Mouse (Mus musculus): ENCODE data around the gene Ctnna3.
"Not testable (repeated sequence)": the region's sequence is repeated elsewhere in the genome, so short reads cannot be mapped to it uniquely, and the experiment has no call there.

The Ctnna3 gene

DNA sequence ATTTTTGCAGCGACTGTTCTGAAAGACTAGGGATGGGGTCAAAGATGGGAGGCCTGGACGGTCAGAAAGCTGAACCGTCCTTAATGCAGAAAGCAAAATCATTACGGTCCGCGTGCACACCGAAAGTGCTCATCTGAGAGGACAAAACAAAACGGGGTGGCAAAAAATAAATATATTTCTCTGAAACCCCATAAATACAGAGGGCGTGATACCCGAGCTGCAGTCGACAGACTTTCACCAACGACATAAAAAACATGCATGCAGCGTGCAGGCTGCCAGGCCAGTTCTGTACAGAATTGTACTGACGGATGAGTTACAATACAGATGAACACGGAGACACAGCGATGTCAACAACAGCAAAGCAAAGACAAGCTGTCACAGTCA is 656.3 kb downstream of the Ctnna3 start:
- no peak for DNase-seq

DNA sequence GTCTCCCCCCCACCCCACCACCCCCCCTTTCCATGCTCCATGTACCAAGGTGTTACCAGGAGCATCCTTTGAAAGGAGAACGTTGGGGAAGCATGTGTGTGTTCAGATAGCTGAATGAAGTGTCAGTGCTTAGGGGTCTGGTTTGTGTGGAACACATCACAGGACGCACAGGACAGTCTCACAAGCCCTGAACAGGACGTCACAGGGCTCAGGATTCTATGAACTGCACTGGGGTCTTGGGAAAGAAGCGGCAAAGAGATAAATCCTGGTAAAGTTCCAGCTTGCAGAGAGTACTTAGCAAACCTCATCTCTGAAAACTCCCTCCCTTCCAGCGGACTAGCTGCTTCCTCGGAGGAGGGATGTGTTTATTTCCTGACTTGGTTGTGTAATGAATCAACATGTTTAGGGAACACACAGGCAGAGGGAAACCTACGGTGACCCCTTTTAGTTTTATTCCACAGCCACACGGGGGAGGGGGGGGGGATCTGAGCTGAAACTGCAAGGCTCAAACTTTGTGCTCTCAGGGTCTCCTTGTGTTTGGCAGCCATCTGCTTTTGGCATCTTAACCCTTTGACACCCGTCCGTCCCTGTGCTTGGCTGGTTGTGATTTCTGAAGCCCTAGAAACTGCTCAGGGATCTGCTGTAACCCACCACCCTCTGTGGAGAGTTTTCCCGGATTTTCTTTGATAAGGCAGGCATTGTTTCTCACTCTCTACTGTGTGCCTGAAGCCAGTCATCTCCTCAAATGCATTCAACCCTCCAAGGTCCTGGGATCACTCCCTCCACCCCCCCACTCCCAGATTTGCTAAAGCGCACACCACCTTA is 656.9 kb downstream of the Ctnna3 start:
- DNase-seq: peak; percentile 59

DNA sequence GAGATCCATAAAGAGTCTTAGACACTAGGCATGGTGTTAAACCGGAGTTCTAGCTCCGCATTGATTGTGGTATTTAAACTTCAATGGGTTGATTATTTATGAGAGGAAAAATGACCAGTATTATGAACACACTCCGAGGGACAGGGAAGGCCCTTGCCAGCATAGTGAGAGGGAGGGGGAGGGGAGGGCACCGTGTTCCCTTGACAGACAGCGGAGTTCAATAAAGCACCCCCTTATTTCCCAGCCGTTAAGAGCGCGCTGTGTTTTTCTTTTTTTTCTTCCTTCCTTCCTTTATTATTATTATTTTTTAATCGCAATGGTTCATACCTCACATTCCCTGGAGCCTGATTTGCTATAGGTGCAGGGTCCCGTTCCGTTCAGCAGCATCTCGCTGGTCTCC is 657.6 kb downstream of the Ctnna3 start:
- DNase-seq: peak; percentile 40

DNA sequence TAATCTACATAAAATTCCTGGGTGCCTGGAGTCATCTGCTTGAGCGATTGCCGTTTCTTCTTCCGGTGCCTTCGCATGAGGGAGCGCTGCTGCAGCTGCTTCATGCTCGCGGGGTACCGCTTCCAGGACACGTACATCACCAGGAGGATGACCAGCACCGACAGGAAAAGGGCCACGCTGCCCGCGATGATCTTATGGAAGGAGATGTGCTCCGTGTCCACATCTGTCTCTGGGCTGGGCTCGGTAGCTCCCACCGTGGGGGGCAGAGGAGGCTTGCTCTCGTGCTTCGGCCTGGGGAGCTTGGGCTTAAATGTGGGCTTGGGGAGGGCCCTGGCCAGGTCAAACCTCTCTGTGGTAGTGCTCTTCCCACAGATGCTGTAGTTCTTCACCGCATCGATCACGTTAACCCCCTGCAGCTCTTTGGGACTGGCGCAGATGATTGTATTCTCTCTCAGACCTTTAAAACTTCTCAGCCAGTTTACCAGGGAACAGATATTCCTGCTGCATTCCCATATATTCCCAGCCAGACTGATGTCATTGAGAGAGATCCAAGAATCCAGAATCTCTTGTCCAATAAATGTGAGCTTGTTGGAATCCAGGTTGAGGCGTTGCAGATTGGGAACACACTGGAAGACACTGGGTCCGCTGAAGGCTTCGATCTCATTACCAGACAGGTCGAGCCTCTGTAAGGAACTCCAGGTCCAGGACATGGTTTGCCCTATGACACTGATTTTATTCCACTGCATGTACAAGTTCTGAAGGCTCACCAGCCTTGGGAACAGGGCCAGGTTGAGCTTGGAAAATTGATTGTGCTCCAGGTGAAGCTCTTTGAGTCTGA is 658.3 kb downstream of the Ctnna3 start:
- DNase-seq: peak; percentile 59

DNA sequence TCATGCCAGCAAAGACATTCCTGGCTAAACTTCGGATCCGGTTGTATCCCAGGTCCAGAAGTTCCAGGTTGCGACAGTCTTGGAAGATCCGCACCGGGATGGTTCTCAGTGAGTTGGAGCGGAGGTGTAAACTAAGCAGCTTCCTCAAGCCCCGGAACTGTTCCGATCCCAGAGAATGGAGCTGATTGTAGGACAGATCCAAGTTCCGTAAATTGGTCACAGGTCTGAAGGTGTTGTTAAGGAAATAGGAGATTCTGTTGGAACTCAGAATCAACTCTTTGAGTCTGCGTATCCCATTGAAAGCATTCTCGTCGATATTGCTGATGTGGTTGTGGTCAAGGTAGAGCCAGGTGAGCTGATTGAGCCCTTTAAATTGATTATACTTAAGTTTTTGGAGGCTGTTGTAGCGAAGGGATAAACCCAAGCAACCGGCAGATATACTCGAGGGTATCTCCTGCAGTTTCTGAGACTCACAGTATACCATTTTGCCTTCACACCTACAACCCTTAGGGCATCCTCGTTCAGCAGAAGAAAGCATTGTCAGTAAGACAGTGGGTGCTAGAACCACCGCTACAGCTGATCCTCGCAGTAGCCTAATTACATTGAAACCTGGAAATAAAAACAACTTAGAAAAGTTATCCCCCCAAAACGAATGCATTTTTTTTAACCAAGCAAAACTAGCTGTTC is 659.0 kb downstream of the Ctnna3 start:
- DNase-seq: peak; percentile 11

DNA sequence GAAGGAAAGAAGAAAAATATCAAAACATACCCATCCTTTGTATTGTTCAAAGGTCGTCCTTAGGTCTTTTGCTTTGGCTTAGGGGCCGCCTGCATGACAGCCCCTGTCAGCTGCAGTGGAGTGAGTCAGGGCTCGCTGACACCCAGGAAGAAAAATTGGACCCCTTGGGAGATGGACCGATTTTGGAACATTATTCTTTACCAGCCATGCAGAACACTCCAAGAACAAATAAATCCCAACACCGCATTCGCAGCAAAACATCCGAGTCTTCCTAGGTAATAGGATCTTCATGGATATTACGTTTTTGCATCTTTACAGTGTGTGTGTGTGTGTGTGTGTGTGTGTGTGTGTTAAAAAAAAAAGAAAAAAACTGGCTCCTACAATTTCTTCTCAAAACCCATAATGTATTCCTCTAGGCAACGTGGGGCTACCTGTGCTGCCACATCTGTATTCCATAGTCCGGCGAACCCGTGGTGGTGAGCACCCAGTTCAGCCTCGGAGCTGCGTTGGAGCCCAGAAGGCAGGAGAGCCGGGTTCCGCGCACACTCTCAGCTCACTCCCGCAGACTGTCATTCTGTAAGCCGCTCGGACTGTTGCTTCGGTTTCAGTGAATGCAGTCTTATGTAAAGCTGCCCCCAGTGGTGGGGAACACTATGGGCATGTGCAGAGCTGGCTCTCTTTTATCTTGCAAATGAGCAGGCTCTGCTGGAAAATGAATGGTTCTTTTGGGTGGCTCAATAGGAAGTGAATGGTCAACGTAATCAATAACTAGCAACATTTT is 660.0 kb downstream of the Ctnna3 start, which contains the start of gene Lrrtm3:
Lrrtm3 (minus strand) TSS at position 598 of the 781 bp plus-strand sequence.
- DNase-seq: peak; percentile 91

DNA sequence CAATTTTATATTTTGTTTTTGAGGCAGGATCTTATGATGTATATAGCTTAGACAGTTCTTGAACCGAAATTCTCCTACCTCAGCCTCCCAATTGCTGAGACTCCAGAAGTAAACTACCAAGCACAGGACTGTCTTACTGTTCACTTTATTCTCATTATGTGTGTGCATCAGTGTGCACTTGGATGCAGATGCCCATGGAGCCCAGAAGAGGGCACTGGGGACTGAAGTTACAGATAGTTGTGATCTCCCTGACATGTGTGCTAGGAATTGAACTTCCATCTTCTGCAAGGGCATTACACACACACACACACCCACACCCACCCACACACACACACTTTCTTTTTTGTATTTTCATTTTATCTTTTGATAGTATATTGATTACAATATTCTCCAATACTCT is 666.6 kb downstream of the Ctnna3 start:
- no peak for DNase-seq

DNA sequence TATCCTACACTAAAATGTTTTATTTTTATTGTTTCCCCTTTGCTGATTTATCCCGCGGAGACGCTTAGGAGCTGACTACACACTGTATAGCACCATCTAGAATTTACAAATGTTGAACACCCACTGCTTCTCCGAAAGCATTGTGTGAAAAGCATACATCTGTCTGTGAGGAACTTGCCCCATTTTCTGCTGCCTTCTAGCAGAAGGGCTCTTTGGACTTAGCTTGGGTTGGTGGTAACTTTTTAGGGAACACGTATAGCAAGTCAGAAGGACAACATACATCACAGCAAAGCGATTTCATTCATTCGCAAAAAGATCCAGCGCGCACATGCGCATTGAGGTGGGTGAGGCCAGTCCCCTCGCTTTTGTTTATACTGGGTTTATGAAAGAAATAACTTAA is 685.3 kb downstream of the Ctnna3 start:
- DNase-seq: no peak

DNA sequence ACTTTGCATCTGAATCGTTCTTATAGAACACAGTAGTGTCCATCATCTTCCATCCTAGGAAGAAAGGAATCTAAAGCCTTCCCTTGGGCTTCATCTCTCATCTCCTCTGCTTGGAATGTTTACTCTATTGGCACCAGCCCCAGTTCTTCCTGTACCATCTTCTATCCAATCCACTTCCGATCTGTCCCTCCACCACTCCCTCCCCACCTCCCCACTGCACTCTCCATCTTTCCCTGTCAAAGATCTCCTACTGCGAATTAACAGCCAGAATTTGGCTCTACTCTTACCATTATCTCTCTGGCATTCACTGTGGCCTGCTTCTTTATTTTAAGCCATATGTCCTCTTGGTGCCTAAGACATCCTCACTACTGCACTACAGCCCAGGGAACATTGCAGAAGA is 688.9 kb downstream of the Ctnna3 start:
- DNase-seq: no peak

DNA sequence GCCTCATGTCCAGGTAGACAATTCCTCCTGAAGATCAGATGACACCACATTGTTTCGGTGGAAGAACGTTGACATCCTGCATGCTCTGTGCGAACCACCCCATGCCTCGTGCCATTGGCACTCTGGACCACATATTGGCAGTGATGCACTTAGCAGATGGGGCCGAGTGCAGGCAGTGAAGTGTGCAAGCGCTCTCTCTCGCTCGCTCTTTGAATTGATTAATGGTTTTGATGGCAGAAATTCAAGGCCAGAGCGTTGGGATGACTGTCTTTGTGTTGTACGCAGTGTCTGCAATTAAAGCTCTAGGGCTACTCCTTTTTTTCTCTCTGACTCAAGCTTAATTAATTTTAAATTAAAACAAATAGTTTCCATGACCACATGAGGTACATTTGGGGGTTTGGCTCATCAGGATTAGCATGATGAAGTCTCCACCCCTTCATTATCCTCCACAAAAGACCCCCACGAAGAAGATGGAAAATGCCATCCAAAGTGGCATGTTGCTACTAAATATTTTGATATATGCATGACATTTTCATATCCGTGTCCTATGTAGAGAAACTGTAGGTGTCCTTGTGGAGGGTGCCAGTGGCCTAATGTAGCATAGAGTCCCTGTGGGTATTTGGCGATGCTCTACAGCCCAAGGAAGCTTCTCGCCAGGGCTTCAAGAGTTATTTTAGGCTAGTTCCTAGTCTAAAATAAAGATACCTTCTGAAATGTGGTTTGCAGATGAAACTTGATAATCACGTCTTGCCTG is 700.7 kb downstream of the Ctnna3 start:
- DNase-seq: no peak

DNA sequence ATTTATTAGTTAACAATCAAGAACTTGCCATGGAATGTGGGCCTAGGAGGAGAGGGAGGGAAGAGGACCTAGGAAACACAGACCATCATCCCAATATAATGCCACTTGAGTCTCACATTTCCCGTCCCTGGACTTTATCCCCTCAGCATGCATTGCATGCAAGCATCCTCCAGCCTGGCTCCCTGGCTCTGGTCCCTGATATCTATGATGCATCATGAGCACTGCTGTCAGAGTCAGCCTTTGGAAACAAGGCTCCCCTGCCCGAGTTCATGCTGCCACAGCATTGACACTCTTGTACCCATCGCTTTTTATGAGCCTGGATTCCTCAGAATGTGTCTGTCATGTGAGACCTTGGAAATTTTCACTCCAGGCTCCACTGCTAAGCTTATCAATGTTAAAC is 703.6 kb downstream of the Ctnna3 start:
- DNase-seq: no peak

DNA sequence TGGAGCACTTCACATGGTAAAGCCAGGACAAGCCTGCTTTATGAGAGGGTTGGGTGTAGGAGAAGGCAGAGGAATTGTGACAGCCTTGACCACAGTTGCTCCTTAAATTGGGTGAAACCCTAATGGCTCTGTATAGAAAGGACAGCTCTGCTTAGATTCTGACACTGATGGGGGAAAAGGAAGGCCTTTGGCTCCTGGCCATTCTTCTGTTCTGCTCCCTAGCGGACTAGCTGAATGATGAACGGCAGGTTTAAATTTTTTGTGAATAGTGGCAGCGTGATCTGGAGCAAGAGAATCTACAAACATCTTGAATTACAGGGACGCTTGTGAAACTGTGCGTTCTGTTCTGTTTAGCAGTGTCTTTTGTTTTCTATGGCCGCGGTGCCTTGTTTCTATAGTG is 705.6 kb downstream of the Ctnna3 start:
- no peak for DNase-seq

DNA sequence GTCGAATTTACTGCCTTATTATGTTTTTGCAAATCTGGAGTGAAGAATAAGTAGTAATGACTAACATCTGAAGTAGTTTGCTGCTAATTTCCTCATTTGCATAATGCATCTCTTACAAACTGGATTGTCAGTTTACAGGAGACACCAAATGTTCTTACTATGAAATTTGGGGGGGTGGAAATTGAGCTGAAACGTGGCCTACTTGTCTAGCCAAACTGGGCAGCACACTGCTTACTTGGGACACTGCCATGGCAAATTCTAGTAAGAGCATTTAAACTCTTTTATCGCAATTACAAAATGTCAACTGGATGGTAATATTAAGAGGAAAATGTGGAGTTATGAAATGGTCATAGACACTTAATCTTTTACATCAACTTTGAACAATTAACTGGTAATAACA is 716.6 kb downstream of the Ctnna3 start:
- DNase-seq: no peak

DNA sequence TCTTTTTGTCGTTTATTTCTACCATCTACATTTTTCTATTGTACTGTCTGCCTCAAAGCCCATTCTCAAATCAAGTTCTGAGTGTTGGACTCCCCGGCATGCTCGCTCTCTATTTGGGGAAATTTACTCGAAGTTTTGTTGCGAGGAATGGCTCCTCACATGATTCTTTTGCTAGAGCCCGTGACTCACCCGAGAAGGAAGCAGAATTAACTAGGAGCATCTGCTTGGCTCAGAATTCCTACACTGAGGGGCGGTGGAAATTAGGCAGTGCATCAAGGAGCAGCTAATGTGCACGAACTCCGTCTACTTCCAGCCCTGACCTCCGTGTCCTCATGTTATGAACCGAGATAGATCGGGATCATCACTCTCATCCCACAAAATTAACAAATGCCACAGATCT is 751.8 kb downstream of the Ctnna3 start:
- no peak for DNase-seq

DNA sequence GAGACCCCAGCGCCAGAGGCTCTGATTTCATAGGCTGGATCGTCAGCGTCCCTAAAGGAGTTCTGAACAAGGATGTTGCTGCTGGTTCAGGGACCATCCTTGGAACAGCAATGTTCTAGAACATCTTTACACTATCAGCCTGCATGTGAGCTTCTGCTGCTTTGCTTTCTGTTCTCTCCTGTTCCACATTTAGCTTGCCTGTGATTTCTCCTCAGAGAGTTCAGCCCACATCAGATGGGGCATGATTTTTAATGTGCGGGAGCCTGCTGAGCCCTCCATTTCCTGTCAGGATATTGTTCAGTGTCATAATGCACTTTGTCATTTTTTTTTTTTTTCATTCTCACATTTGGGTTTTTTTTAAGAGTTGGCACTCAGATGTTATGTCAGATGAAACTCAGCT is 752.8 kb downstream of the Ctnna3 start:
- DNase-seq: no peak

DNA sequence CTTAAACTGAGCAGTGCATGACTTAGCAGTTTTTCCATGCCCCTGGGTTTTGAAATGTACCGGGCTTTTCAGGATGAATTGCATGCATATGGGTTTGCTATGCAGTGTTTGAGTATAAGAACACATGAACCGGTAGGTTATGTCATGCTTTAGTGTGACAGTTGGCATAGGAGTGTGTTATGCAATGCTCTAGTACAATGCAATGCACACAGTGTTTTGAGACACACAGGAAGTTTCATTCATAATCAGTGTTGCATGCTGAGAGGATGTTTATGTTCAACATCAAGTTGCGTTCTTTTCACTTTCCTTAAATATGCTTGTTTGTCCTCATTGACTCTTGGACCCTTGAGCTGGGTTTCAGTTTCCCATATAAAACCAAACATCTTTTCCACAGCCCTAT is 758.1 kb downstream of the Ctnna3 start:
- no peak for DNase-seq

DNA sequence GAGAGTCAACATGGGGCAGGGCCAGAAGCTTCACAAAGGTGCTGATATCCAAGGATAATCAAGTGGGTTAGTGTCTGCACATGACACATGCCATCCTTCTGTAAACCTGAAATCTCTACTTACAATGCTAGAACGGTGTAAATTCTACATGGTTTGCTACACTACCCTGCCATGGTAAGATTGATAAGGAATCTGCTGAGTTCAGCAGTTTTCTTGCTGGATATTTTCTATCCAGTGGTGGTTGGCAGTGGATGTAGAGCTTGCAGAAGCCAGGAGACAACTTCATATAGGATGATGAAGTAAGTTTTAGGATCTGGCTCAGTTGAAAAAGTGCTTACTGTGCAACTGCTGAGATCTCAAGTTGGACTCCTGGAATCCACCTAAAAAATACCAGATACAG is 767.7 kb downstream of the Ctnna3 start:
- no peak for DNase-seq

DNA sequence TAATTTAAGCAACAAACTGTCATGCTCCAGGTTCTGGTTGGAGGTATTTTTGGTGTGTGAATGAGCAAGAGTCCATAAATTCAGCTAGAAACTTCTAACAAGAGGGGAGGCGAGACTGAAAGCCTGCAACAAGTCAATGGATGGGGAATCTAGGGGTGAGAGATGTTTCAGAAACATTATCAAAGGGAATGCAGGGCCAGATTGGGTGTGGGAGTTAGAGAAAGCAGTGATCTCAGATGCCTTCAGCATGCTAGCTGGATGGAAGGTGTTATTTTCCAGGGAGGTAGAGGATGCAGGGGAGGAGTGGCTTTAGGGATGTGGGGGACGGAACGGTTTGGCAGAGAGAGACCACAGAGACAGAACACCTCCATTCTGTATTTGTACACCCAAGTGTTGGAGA is 785.7 kb downstream of the Ctnna3 start:
- DNase-seq: no peak

DNA sequence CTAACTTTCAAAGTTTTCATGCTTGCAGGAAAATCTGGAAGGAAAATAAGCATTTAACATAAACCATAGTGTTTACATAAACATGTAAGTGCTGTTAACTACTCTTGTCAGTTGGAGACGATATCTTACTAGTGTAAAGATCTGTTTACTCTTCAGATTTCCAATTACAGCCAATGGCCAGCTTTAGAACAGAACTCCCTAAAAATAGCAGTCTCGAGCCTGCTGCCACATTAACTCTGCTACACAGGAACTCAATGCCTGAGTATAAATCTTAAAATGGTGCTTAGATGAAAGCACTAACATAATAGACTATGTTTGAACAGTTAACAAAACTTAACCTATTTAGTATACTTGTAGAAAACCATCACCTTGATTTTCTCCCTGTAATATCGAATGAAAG is 793.1 kb downstream of the Ctnna3 start:
- DNase-seq: no peak

DNA sequence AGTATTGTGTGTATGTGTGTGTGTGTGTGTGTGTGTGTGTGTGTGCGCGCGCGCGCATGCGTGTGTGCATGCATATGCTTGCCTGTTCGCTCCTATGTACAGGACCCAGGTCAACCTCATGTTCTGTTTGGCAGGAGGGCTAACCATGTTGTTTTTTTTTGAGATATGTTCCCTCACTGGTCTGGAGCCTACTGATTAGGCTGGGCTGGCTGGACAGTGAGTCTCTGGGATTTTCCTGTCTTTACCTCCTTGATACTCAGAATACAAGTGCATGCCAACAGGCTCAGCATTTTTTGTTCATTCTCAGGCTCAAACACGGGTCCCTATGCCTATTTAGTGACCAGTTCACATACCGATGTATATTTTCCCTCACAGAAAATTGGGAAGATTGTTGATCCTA is 794.1 kb downstream of the Ctnna3 start:
- DNase-seq: no peak

DNA sequence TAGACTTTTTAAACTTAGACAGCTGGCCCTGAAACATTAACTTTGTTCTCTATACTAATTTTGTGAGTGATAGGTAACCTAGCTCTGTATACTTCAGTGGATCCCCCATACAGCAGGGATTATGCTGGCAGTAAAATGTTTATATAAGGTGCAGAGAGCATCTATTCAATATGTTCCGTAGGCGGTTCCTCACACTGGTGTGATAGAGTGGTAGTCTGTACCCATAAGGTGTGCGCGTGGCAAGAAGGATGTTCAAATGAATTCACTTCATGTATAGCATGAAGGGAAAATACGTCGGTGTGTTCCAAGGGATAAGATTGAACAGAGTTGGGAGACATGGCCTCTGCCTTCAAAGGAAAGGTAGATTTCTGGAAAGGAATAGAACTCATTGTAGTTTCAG is 794.5 kb downstream of the Ctnna3 start:
- no peak for DNase-seq

DNA sequence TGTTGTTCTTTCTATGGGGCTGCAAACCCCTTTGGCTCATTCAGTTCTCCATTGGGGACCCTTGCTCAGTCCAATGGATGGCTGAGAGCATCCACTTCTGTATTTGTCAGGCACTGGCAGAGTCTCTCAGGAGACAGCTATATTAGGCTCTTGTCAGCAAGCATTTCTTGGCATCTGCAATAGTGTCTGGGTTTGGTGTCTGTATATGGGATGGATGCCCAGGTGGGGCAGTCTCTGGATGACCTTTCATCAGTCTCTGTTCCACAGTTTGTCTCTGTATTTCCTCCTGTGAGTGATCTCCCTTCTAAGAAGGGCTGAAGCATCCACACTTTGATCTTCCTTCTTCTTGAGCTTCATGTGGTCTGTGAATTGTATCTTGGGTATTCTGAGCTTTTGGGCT is 795.9 kb downstream of the Ctnna3 start:
- DNase-seq: not testable (repeated sequence)

Measured in retina, postnatal 1 day (tissue).